Mouse (Mus musculus) lung, adult 2 months (tissue): ENCODE measurements around the gene Gm20489.

Source experiments
- CTCF ChIP-seq: fragments of 200-500 bp; IDR thresholded peaks from 2 replicates; pipeline ENCODE4 v1.5.1; 2011; ENCODE audit warnings: mild to moderate bottlenecking, low read length, control low read depth; ENCODE audit not compliant: insufficient read depth
- POLR2A ChIP-seq: fragments of 200-500 bp; IDR thresholded peaks from 2 replicates; pipeline ENCODE4 v1.6.1; 2011; ENCODE audit warnings: low read depth, mild to moderate bottlenecking, control low read depth, low read length, borderline replicate concordance; ENCODE audit errors: extremely low read depth

DNA sequence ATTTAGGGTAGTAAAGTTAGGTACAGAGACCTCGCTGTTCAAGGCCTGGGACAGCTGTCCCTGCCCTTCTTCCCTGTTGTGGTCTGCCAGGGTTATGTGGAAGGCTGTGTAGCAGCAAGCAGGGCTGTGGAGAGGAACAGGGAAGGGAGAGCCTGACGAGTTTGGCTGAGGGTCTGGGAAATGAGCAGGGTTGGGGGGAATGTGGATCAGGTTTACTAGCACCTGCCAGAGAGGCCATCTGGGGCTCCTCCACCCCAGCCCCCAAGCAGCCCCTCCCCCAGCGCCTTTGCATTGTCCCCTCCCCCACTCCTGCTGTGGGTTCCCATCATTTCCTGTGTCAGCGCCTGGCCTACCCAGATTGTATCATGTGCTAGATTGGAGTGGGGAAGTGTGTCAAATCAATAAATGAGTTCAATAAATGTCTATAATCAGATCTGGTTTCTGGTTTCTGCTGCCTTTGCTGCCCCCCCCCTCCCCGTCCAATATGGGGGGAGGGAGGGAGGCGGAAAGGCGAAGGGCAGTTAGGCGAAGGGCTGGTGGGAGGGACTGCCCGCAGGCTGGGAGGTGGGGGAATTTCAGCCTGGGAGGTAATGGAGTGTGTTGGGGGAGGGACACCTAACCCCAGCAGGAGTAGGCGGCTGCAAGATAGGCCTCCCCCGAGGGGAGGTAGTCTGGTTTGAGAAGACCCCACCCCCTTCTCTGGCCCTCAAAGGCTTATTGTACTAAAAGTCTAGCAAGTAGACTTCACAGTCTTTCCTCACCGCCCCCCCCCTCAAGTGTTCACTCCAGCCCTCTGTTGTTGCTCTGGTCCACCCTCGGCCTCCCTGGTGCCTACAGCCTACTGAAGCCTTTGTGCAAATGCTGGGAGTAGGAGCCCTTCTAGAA is 8.1 kb downstream of the Gm20489 start:
- no peak for TF ChIP-seq CTCF
- no peak for TF ChIP-seq POLR2A
